In the genomic region with DNA sequence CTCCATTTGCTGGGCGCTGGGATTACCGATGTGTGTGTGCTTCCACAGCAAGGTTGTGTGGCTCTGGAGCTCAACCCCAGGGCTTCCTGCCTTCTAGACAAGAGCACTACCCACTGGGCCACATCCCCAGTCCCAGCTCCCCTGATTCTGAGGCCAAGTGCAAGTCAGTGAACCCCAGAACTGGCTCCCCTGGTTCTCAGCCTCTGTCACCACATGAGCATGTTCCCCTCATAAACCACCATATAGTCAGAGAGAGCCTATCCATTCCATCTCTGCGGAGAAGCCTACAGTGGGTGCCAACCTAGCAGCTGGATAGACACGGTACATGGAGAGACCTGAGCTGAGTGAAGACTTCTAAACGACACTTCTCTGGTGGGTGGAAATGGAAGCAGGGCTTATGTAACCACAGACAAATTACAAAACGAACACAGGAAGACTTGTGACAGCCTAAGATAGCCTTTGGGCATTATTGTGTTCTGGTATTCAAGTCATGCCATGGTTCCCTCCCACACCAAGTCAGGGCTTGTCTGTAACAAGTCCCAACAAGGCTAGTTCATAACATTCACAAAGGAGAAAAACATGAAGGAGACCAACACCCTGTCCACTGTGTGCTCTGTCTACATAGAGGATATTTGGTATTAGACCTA, we compare ENCODE assay signal across 9 mouse cellular contexts. TPM values are rescaled to one million over a fixed set of nuclear protein-coding genes. Genes with fewer than 3 reads are reported as not detected.
A peak's percentile ranks its signal among the peaks of the same experiment; 100 is the strongest.
DNase-seq lines count a peak whose midpoint lies in the region; ATAC-seq and TF ChIP-seq lines count a peak whose summit lies in the region.
"Had no signal": no experiment of that assay in that cellular context is flagged by ENCODE, and none has a peak within 500 bp of the region (broad histone marks: within the 10 kb centered on the region; RNA-seq: fewer than 3 reads in every experiment).

No protein-coding gene starts in this region.

- H3K27me3 ChIP-seq in forebrain, embryonic 12.5 days = 0 out of 2 replicates have a peak, but pooled peaks cover 5% of the 10 kb centered on the region
- no peaks in the 10 kb centered on the region for H3K27me3 ChIP-seq in forebrain, postnatal 0 days (ENCODE audit: insufficient read depth, low read length)
- no peaks in the 10 kb centered on the region for H3K27me3 ChIP-seq in embryonic facial prominence, embryonic 13.5 days

- no peak for TF ChIP-seq CTCF in forebrain, postnatal 0 days (IDR thresholded peaks at IDR 0.05; ENCODE audit: low read depth)

- H3K36me3 ChIP-seq in forebrain, embryonic 12.5 days (replicated peaks) = no peaks in the 10 kb centered on the region
- no peaks in the 10 kb centered on the region for H3K36me3 ChIP-seq in forebrain, postnatal 0 days (ENCODE audit: insufficient read depth)
- no peaks in the 10 kb centered on the region for H3K36me3 ChIP-seq in embryonic facial prominence, embryonic 13.5 days
- H3K36me3 ChIP-seq in macrophage (ENCODE audit: inconsistent target) = no peaks in the 10 kb centered on the region

- H3K27ac ChIP-seq in forebrain, embryonic 12.5 days = no peak overlapping the region
- H3K27ac ChIP-seq in forebrain, postnatal 0 days (ENCODE audit: low read depth, low read length) = no peak overlapping the region
- H3K27ac ChIP-seq in embryonic facial prominence, embryonic 13.5 days = no peak overlapping the region
- peak overlapping the region; percentile 85 for H3K27ac ChIP-seq in macrophage

- H3K4me2 ChIP-seq in forebrain, embryonic 12.5 days = peak overlapping the region; percentile 93; the same call in 1 of the 2 replicates
- H3K4me2 ChIP-seq in forebrain, postnatal 0 days (ENCODE audit: low read depth) = no peak overlapping the region
- H3K4me2 ChIP-seq in embryonic facial prominence, embryonic 13.5 days = no peak overlapping the region

- ATAC-seq in forebrain, embryonic 12.5 days (ENCODE audit: low FRiP score) = no peak
- no peak for ATAC-seq in forebrain, postnatal 0 days
- no peak for ATAC-seq in embryonic facial prominence, embryonic 13.5 days (ENCODE audit: insufficient number of reproducible peaks, insufficient read depth, low FRiP score, low TSS enrichment, low read depth)

- peaks cover 28% of the 10 kb centered on the region for H3K79me2 ChIP-seq in macrophage (ENCODE audit: inconsistent target)

- no peak overlapping the region for H3K4me3 ChIP-seq in forebrain, embryonic 12.5 days (replicated peaks)
- H3K4me3 ChIP-seq in forebrain, postnatal 0 days (ENCODE audit: low read depth, low read length) = no peak overlapping the region
- no peak overlapping the region for H3K4me3 ChIP-seq in embryonic facial prominence, embryonic 13.5 days
- H3K4me3 ChIP-seq in macrophage (ENCODE audit: inconsistent target) = peak overlapping the region; percentile 43; the same call in 1 of the 2 replicates

- 83% methylated on average over 6 of the region's 6 CpGs for WGBS in forebrain, embryonic 12.5 days
- 81% methylated on average over 6 of the region's 6 CpGs for WGBS in forebrain, postnatal 0 days
- WGBS in embryonic facial prominence, embryonic 13.5 days = 63% methylated on average over 6 of the region's 6 CpGs
- WGBS in macrophage (ENCODE audit: missing documents) = 44% methylated on average over 6 of the region's 6 CpGs

- no peak for DNase-seq in forebrain, postnatal 0 days
- peak; percentile 35 for DNase-seq in lung, postnatal 36 days
- no peak for DNase-seq in lung, postnatal 4 days
- DNase-seq in ovary, postnatal 36 days (ENCODE audit: low spot score) = no peak
- DNase-seq in gastrocnemius, postnatal 10 days = no peak
- DNase-seq: heart, postnatal 36 days had no signal

- peaks cover 29% of the 10 kb centered on the region for H3K4me1 ChIP-seq in forebrain, embryonic 12.5 days
- H3K4me1 ChIP-seq in forebrain, postnatal 0 days (ENCODE audit: insufficient read depth) = peaks cover 21% of the 10 kb centered on the region
- peaks cover 31% of the 10 kb centered on the region for H3K4me1 ChIP-seq in embryonic facial prominence, embryonic 13.5 days

- no peaks in the 10 kb centered on the region for H3K9me3 ChIP-seq in forebrain, embryonic 12.5 days
- H3K9me3 ChIP-seq in forebrain, postnatal 0 days (ENCODE audit: low read length) = no peaks in the 10 kb centered on the region
- H3K9me3 ChIP-seq in embryonic facial prominence, embryonic 13.5 days = no peaks in the 10 kb centered on the region

- H3K9ac ChIP-seq in forebrain, embryonic 12.5 days = peak overlapping the region; percentile 87; the same call in 1 of the 2 replicates
- H3K9ac ChIP-seq in forebrain, postnatal 0 days = no peak overlapping the region
- H3K9ac ChIP-seq in embryonic facial prominence, embryonic 13.5 days = 0 out of 2 replicates have a peak overlapping the region, but pooled peaks have one; percentile 81

RNA-seq across cellular contexts. Expression of a gene that starts 0.9 kb away (rescaled TPM):
- polyA plus RNA-seq in forebrain, embryonic 12.5 days (2016; fragmentation: Nextera tagmentation; extraction: Ambion mirVana) = 24.5 and 29.3 TPM in 2 replicates
- 21.2 and 24.8 TPM in 2 replicates for total RNA-seq in forebrain, postnatal 0 days (2014; rRNA removed)
- polyA plus RNA-seq in forebrain, postnatal 0 days (2015; fragmentation: Nextera tagmentation; extraction: Ambion mirVana) = 22.2 and 36.3 TPM in 2 replicates
- 15.8 and 16.8 TPM in 2 replicates for polyA plus RNA-seq in embryonic facial prominence, embryonic 13.5 days (2015; fragmentation: Nextera tagmentation; extraction: Ambion mirVana)
- total RNA-seq in macrophage (2018; cell fraction: chromatin; rRNA removed) = 10 to 100 TPM in 9 of 26 experiments, 1 to 10 TPM in 14, under 1 TPM in 3; 0.49 to 25.6 (median 5.3) TPM
- total RNA-seq in macrophage (2018; cell fraction: cytosol; rRNA removed) = 10 to 100 TPM in 19 of 26 experiments, 1 to 10 TPM in 7; 4.6 to 21.4 (median 13.4) TPM
- total RNA-seq in macrophage (2018; cell fraction: nucleus; rRNA removed) = 10 to 100 TPM in 11 of 26 experiments, 1 to 10 TPM in 15; 1.1 to 22.2 (median 7.9) TPM
- 9.1 to 15.2 TPM (median 13.1 TPM) in 3 replicates for polyA plus RNA-seq in macrophage (2018)
- 1 to 10 TPM; 4.7 to 5.5 TPM for total RNA-seq in gastrocnemius, postnatal 10 days (2021)

RNA-seq across cellular contexts. Expression of a gene that starts 4.0 kb away (rescaled TPM):
- 97.5 and 104 TPM in 2 replicates for polyA plus RNA-seq in forebrain, embryonic 12.5 days (2016; fragmentation: Nextera tagmentation; extraction: Ambion mirVana)
- 69.5 and 104 TPM in 2 replicates for total RNA-seq in forebrain, postnatal 0 days (2014; rRNA removed)
- polyA plus RNA-seq in forebrain, postnatal 0 days (2015; fragmentation: Nextera tagmentation; extraction: Ambion mirVana) = 185 and 241 TPM in 2 replicates
- polyA plus RNA-seq in embryonic facial prominence, embryonic 13.5 days (2015; fragmentation: Nextera tagmentation; extraction: Ambion mirVana) = 115 and 129 TPM in 2 replicates
- 10 to 100 TPM in 15 of 26 experiments, 1 to 10 TPM in 11; 1.4 to 30.9 (median 12.0) TPM for total RNA-seq in macrophage (2018; cell fraction: chromatin; rRNA removed)
- total RNA-seq in macrophage (2018; cell fraction: cytosol; rRNA removed) = 10 to 100 TPM; 10.6 to 30.8 (median 20.6) TPM
- 10 to 100 TPM in 19 of 26 experiments, 1 to 10 TPM in 7; 4.3 to 40.2 (median 16.6) TPM for total RNA-seq in macrophage (2018; cell fraction: nucleus; rRNA removed)
- polyA plus RNA-seq in macrophage (2018) = 11.3 to 32.4 TPM (median 28.0 TPM) in 3 replicates
- 10 to 100 TPM; 80.2 to 85.8 TPM for total RNA-seq in gastrocnemius, postnatal 10 days (2021)

RNA-seq across cellular contexts. Expression of a gene that starts 12.8 kb away (rescaled TPM):
- polyA plus RNA-seq in forebrain, embryonic 12.5 days (2016; fragmentation: Nextera tagmentation; extraction: Ambion mirVana) = 75.7 and 78.2 TPM in 2 replicates
- 79.8 and 97.3 TPM in 2 replicates for total RNA-seq in forebrain, postnatal 0 days (2014; rRNA removed)
- 31.3 and 43.2 TPM in 2 replicates for polyA plus RNA-seq in forebrain, postnatal 0 days (2015; fragmentation: Nextera tagmentation; extraction: Ambion mirVana)
- polyA plus RNA-seq in embryonic facial prominence, embryonic 13.5 days (2015; fragmentation: Nextera tagmentation; extraction: Ambion mirVana) = 70.1 and 84.9 TPM in 2 replicates
- 1,000 to 10,000 TPM in 25 of 26 experiments, 100 to 1,000 TPM in 1; 894 to 1,522 (median 1,261) TPM for total RNA-seq in macrophage (2018; cell fraction: chromatin; rRNA removed)
- total RNA-seq in macrophage (2018; cell fraction: cytosol; rRNA removed) = 10 to 100 TPM; 25.2 to 92.6 (median 37.1) TPM
- total RNA-seq in macrophage (2018; cell fraction: nucleus; rRNA removed) = 100 to 1,000 TPM; 403 to 894 (median 696) TPM
- 32.4 to 63.2 TPM (median 55.1 TPM) in 3 replicates for polyA plus RNA-seq in macrophage (2018)
- 10 to 100 TPM; 36.5 to 57.9 TPM for total RNA-seq in gastrocnemius, postnatal 10 days (2021)

RNA-seq across cellular contexts. Expression of a gene that starts 53.0 kb away (rescaled TPM):
- polyA plus RNA-seq in forebrain, embryonic 12.5 days (2016; fragmentation: Nextera tagmentation; extraction: Ambion mirVana) = 9.5 and 10.8 TPM in 2 replicates
- 44.6 and 48.8 TPM in 2 replicates for total RNA-seq in forebrain, postnatal 0 days (2014; rRNA removed)
- polyA plus RNA-seq in forebrain, postnatal 0 days (2015; fragmentation: Nextera tagmentation; extraction: Ambion mirVana) = 16.3 and 17.5 TPM in 2 replicates
- 14.0 and 16.5 TPM in 2 replicates for polyA plus RNA-seq in embryonic facial prominence, embryonic 13.5 days (2015; fragmentation: Nextera tagmentation; extraction: Ambion mirVana)
- total RNA-seq in macrophage (2018; cell fraction: chromatin; rRNA removed) = 1 to 10 TPM in 10 of 26 experiments, under 1 TPM in 13, not detected in 3; 0.20 to 4.3 (median 0.96) TPM
- under 1 TPM in 23 of 26 experiments, not detected in 3; 0.03 to 0.88 (median 0.25) TPM for total RNA-seq in macrophage (2018; cell fraction: cytosol; rRNA removed)
- 1 to 10 TPM in 10 of 26 experiments, under 1 TPM in 13, not detected in 3; 0.12 to 5.6 (median 0.84) TPM for total RNA-seq in macrophage (2018; cell fraction: nucleus; rRNA removed)
- 0.21 to 0.58 TPM (median 0.36 TPM) in 3 replicates for polyA plus RNA-seq in macrophage (2018)
- total RNA-seq in gastrocnemius, postnatal 10 days (2021) = 10 to 100 TPM; 72.2 to 76.5 TPM
